Mouse (Mus musculus): ENCODE measurements around the gene Fam131a. TPM values are rescaled to one million over a fixed set of nuclear protein-coding genes. Genes with fewer than 3 reads are reported as not detected.
A peak's percentile ranks its signal among the peaks of the same experiment; 100 is the strongest.

Fam131a gene
- polyA plus RNA-seq, 1 experiment, result 7.1 TPM

GRCm38 (mm10) chr16:20730293-20730711, 37.3 kb downstream of the Fam131a start:
- Histone ChIP-seq H3K4me3 (ENCODE audit: low read depth, low read length) (peak overlapping the region; percentile 54), H3K27me3 (ENCODE audit: control insufficient read depth, insufficient read depth, low read length, poor library complexity, severe bottlenecking) (peaks cover 3% of the 10 kb centered on the region; the same call in 1 of the 2 replicates), H3K27ac (ENCODE audit: insufficient read depth, low read length) (0 out of 2 replicates have a peak overlapping the region, but pooled peaks have one; percentile 48), H3K36me3 (ENCODE audit: control insufficient read depth, insufficient read depth, low read length, poor library complexity, severe bottlenecking) (peaks cover 3% of the 10 kb centered on the region; the same call in 1 of the 2 replicates), H3K9me3 (replicated peaks; ENCODE audit: control insufficient read depth, insufficient read depth, low read length, poor library complexity, severe bottlenecking) (no peaks in the 10 kb centered on the region), H3K4me1 (ENCODE audit: control insufficient read depth, insufficient read depth, low read length) (peaks cover 2% of the 10 kb centered on the region), H3K9ac (ENCODE audit: low read depth, poor library complexity, severe bottlenecking) (peak overlapping the region; percentile 49; the same call in 1 of the 2 replicates)
- no peak for TF ChIP-seq CTCF (IDR thresholded peaks at IDR 0.05; ENCODE audit: low read depth, low read length)
- TF ChIP-seq EP300 (IDR thresholded peaks at IDR 0.05; ENCODE audit: insufficient read depth, low read depth, low read length), result no peak
- no peak for TF ChIP-seq POLR2A (IDR thresholded peaks at IDR 0.05; ENCODE audit: insufficient read depth, low read length)

- Histone ChIP-seq H3K4me3 (ENCODE audit: low read depth, low read length) (no peak overlapping the region), H3K27me3 (ENCODE audit: control insufficient read depth, insufficient read depth, low read length, poor library complexity, severe bottlenecking) (peaks cover 3% of the 10 kb centered on the region; the same call in 1 of the 2 replicates), H3K36me3 (ENCODE audit: control insufficient read depth, insufficient read depth, low read length, poor library complexity, severe bottlenecking) (no peaks in the 10 kb centered on the region), H3K4me1 (ENCODE audit: control insufficient read depth, insufficient read depth, low read length) (peaks cover 2% of the 10 kb centered on the region), H3K27ac (ENCODE audit: insufficient read depth, low read length) (no peak overlapping the region), H3K9me3 (replicated peaks; ENCODE audit: control insufficient read depth, insufficient read depth, low read length, poor library complexity, severe bottlenecking) (no peaks in the 10 kb centered on the region), H3K9ac (ENCODE audit: low read depth, poor library complexity, severe bottlenecking) (no peak overlapping the region)
- TF ChIP-seq CTCF (IDR thresholded peaks at IDR 0.05; ENCODE audit: low read depth, low read length) (no peak), POLR2A (IDR thresholded peaks at IDR 0.05; ENCODE audit: insufficient read depth, low read length) (no peak), EP300 (IDR thresholded peaks at IDR 0.05; ENCODE audit: insufficient read depth, low read depth, low read length) (no peak)
Observed at GRCm38 (mm10) chr16:20731688-20732087, 38.6 kb downstream of the Fam131a start.

DNA sequence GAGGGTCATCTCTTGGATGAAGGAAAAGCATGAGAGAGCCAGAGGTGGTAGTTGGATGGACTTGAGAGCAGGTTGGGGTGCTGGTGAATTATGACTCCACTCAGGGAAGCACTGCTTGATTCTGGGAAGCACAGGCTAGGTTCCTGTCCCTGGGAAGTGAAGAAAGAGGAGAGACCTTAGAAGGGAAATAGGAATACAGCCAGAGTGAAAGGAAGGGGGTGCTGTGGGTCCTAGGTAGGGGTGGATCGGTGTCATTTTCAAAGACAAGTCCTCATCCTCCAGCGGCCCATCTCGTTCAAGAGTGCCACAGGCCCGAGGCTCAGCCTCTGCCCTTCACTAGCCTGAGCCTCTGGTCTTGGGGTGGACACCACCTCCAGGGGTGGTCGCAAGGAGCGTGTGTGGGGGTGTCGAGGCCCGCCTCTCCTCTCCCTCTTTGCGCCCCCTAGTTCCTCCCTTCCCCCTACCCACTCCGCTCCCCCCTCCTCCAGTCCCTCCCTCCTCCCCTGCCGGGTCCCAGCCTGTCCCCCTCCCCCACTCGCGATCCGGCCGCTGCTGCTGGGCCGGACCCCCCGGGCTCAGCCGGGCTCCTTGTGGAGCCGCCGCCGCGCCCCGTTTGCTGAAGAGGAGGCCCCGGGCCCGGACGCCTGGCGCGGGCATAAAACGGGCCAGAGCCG, 39.3 kb downstream of the Fam131a start:
- Histone ChIP-seq H3K4me3 (ENCODE audit: low read depth, low read length) (peak overlapping the region; percentile 45), H3K9me3 (replicated peaks; ENCODE audit: control insufficient read depth, insufficient read depth, low read length, poor library complexity, severe bottlenecking) (no peaks in the 10 kb centered on the region), H3K27ac (ENCODE audit: insufficient read depth, low read length) (no peak overlapping the region), H3K9ac (ENCODE audit: low read depth, poor library complexity, severe bottlenecking) (peak overlapping the region; percentile 84), H3K36me3 (ENCODE audit: control insufficient read depth, insufficient read depth, low read length, poor library complexity, severe bottlenecking) (no peaks in the 10 kb centered on the region), H3K27me3 (ENCODE audit: control insufficient read depth, insufficient read depth, low read length, poor library complexity, severe bottlenecking) (peaks cover 3% of the 10 kb centered on the region; the same call in 1 of the 2 replicates), H3K4me1 (ENCODE audit: control insufficient read depth, insufficient read depth, low read length) (peaks cover 2% of the 10 kb centered on the region)
- TF ChIP-seq EP300 (IDR thresholded peaks at IDR 0.05; ENCODE audit: insufficient read depth, low read depth, low read length) (no peak), POLR2A (IDR thresholded peaks at IDR 0.05; ENCODE audit: insufficient read depth, low read length) (no peak), CTCF (IDR thresholded peaks at IDR 0.05; ENCODE audit: low read depth, low read length) (no peak)

GRCm38 (mm10) chr16:20732925-20733730, 40.1 kb downstream of the Fam131a start, which contains the start of gene Chrd:
Gene Chrd, plus strand, starts transcription at chr16:20733127.
- peak within 1 kb of the TSS; percentile 45 for H3K4me3 ChIP-seq (ENCODE audit: low read depth, low read length)
- no peak within 1 kb of the TSS for H3K27ac ChIP-seq (ENCODE audit: insufficient read depth, low read length)
- H3K36me3 ChIP-seq (ENCODE audit: control insufficient read depth, insufficient read depth, low read length, poor library complexity, severe bottlenecking), result no peaks in the 10 kb centered on the region
- no peaks in the 10 kb centered on the region for H3K9me3 ChIP-seq (replicated peaks; ENCODE audit: control insufficient read depth, insufficient read depth, low read length, poor library complexity, severe bottlenecking)
- peak within 1 kb of the TSS; percentile 84 for H3K9ac ChIP-seq (ENCODE audit: low read depth, poor library complexity, severe bottlenecking)
- H3K4me1 ChIP-seq (ENCODE audit: control insufficient read depth, insufficient read depth, low read length), result peaks cover 2% of the 10 kb centered on the region
- H3K27me3 ChIP-seq (ENCODE audit: control insufficient read depth, insufficient read depth, low read length, poor library complexity, severe bottlenecking), result peaks cover 3% of the 10 kb centered on the region; the same call in 1 of the 2 replicates
- TF ChIP-seq CTCF (IDR thresholded peaks at IDR 0.05; ENCODE audit: low read depth, low read length) (no peak), POLR2A (IDR thresholded peaks at IDR 0.05; ENCODE audit: insufficient read depth, low read length) (no peak), EP300 (IDR thresholded peaks at IDR 0.05; ENCODE audit: insufficient read depth, low read depth, low read length) (no peak)

DNA sequence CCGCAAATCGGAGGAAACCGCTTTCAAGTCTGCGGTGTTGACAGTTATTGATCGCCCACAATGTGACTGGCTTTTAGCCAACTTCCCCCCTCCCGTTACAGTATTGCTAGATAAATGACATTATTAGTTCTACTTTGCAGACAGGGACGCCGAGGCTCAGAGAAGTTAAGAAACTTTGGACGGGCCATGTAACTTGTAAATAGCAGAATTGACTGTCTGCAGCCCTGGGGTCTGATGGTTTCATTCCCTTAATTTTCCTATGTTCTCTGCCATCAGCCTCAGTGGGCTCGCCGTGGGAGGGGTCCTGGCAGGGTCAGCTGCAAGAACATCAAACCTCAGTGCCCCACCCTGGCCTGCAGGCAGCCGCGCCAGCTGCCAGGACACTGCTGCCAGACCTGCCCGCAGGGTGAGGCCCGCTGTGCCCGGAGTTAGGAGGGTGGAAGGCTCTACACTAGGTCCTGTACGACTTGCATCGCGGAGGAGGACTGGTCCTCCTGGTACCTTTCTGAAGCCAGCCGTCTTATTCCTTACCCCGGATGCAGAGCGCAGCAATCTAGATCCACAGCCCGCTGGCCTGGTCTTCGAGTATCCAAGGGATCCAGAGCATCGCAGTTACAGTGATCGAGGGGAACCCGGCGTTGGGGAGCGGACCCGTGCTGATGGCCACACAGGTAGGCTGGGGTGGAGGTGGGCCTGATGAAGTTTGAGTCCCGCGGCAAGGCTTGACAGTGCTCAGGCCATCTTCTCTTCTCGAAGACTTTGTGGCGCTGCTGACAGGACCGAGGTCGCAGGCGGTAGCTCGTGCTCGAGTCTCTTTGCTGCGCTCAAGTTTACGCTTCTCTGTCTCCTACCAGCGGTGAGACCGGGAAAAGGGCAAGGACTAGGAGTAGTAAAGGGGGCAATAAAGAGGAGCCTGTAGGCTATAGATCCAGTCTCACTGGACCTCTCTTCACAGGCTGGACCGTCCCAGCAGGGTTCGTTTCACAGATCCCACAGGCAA, 41.0 kb downstream of the Fam131a start, which contains the start of gene Thpo:
Gene Thpo (minus strand): TSS at position 781 of the 1,000 bp plus-strand sequence.
- no peaks in the 10 kb centered on the region for H3K36me3 ChIP-seq (ENCODE audit: control insufficient read depth, insufficient read depth, low read length, poor library complexity, severe bottlenecking)
- H3K27ac ChIP-seq (ENCODE audit: insufficient read depth, low read length), result no peak within 1 kb of the TSS
- peak within 1 kb of the TSS; percentile 45 for H3K4me3 ChIP-seq (ENCODE audit: low read depth, low read length)
- H3K9ac ChIP-seq (ENCODE audit: low read depth, poor library complexity, severe bottlenecking), result peak within 1 kb of the TSS; percentile 84
- H3K27me3 ChIP-seq (ENCODE audit: control insufficient read depth, insufficient read depth, low read length, poor library complexity, severe bottlenecking), result peaks cover 3% of the 10 kb centered on the region; the same call in 1 of the 2 replicates
- peaks cover 2% of the 10 kb centered on the region for H3K4me1 ChIP-seq (ENCODE audit: control insufficient read depth, insufficient read depth, low read length)
- TF ChIP-seq CTCF (IDR thresholded peaks at IDR 0.05; ENCODE audit: low read depth, low read length), result no peak
- TF ChIP-seq EP300 (IDR thresholded peaks at IDR 0.05; ENCODE audit: insufficient read depth, low read depth, low read length), result no peak
- TF ChIP-seq POLR2A (IDR thresholded peaks at IDR 0.05; ENCODE audit: insufficient read depth, low read length), result no peak
- H3K9me3 ChIP-seq (replicated peaks; ENCODE audit: control insufficient read depth, insufficient read depth, low read length, poor library complexity, severe bottlenecking), result no peaks in the 10 kb centered on the region
